Mouse (Mus musculus) stomach, postnatal 0 days (tissue): ENCODE measurements at regions not wholly inside any gene's neighbourhood (a gene's known extent, or its start where the extent isn't known, plus 50 kb on each side); places are given as distances from the start of the nearest gene placed in this dataset.

Experiments used
- ATAC-seq: fragments of 200-750 bp; cut with Nextera tagmentation; 2 replicates; pipeline ENCODE4 v1.8.0; 2017; ENCODE audit not compliant: low FRiP score, low TSS enrichment
- DNase-seq: peaks from one replicate; pipeline ENCODE4 v3.0.0-alpha.2; 2016; ENCODE audit warnings: low spot score
- H3K27ac ChIP-seq: fragments of 300-500 bp; sonication (generic); replicated peaks from 2 replicates; pipeline ENCODE4 v1.5.1; 2014; ENCODE audit warnings: mild to moderate bottlenecking, control low read depth
- H3K27me3 ChIP-seq: fragments of 300-500 bp; sonication (generic); 2 replicates; pipeline ENCODE4 v1.6.1; 2014; ENCODE audit warnings: low read length; ENCODE audit not compliant: control insufficient read depth, insufficient read depth
- H3K36me3 ChIP-seq: fragments of 300-500 bp; sonication (generic); 2 replicates; pipeline ENCODE4 v1.6.1; 2014; ENCODE audit warnings: low read length, mixed read lengths; ENCODE audit not compliant: control insufficient read depth, insufficient read depth
- H3K4me1 ChIP-seq: fragments of 300-500 bp; sonication (generic); replicated peaks from 2 replicates; pipeline ENCODE4 v1.6.1; 2014; ENCODE audit warnings: antibody characterized with exemption; ENCODE audit not compliant: control insufficient read depth, insufficient read depth
- H3K4me2 ChIP-seq: fragments of 300-500 bp; sonication (generic); replicated peaks from 2 replicates; pipeline ENCODE4 v1.6.1; 2014; ENCODE audit warnings: low read depth, mild to moderate bottlenecking, control low read depth, moderate library complexity
- H3K4me3 ChIP-seq: fragments of 300-500 bp; sonication (generic); 2 replicates; pipeline ENCODE4 v1.5.1; 2014; ENCODE audit warnings: low read depth, low read length, control low read depth
- H3K9ac ChIP-seq: fragments of 300-500 bp; sonication (generic); 2 replicates; pipeline ENCODE4 v1.6.1; 2014; ENCODE audit warnings: mild to moderate bottlenecking, low read length, control low read depth, mixed read lengths
- H3K9me3 ChIP-seq: fragments of 300-500 bp; sonication (generic); 2 replicates; pipeline ENCODE4 v1.6.1; 2016; ENCODE audit warnings: low read length; ENCODE audit not compliant: control insufficient read depth
- CTCF ChIP-seq: IDR thresholded peaks from 2 replicates; pipeline ENCODE4 v1.5.1; 2016; ENCODE audit warnings: antibody characterized with exemption, low read depth, mild to moderate bottlenecking, moderate library complexity
- EP300 ChIP-seq: optimal IDR thresholded peaks from 2 replicates; pipeline ENCODE3; 2016; ENCODE audit warnings: antibody characterized with exemption
- WGBS: fragments of 180-500 bp; shearing (Covaris S2); extraction: QIAGEN DNeasy Blood & Tissue Kit; methylation state at CpG from one replicate; pipeline ENCODE4 v1.1.7; 2014; 5-methylcytosine and 5-hydroxymethylcytosine counted together

GRCm38 (mm10) chr9:24899206-24899928 is 125.3 kb upstream of the Tbx20 start:
- DNase-seq, result no peak
- H3K27ac ChIP-seq, result no peak overlapping the region
- ATAC-seq, result no peak
- 38% methylated on average over 7 of the region's 7 CpGs for WGBS
- TF ChIP-seq CTCF, result no peak
- no peak for TF ChIP-seq EP300
- H3K27me3 ChIP-seq, result no peaks in the 10 kb centered on the region
- no peak overlapping the region for H3K9ac ChIP-seq
- H3K4me1 ChIP-seq, result no peaks in the 10 kb centered on the region
- H3K4me3 ChIP-seq, result no peak overlapping the region
- no peak overlapping the region for H3K4me2 ChIP-seq
- no peaks in the 10 kb centered on the region for H3K9me3 ChIP-seq
- H3K36me3 ChIP-seq, result no peaks in the 10 kb centered on the region

GRCm38 (mm10) chr9:24903706-24904105 is 129.6 kb upstream of the Tbx20 start:
- Histone ChIP-seq H3K9ac (no peak overlapping the region), H3K4me3 (no peak overlapping the region), H3K27ac (no peak overlapping the region), H3K36me3 (no peaks in the 10 kb centered on the region), H3K27me3 (no peaks in the 10 kb centered on the region), H3K9me3 (no peaks in the 10 kb centered on the region), H3K4me1 (no peaks in the 10 kb centered on the region), H3K4me2 (no peak overlapping the region)
- WGBS, result 47% methylated on average over 5 of the region's 5 CpGs
- no peak for ATAC-seq
- no peak for TF ChIP-seq CTCF
- no peak for TF ChIP-seq EP300
- no peak for DNase-seq

- Histone ChIP-seq H3K9ac (no peak overlapping the region), H3K4me1 (no peaks in the 10 kb centered on the region), H3K27me3 (no peaks in the 10 kb centered on the region), H3K4me3 (no peak overlapping the region), H3K4me2 (no peak overlapping the region), H3K27ac (no peak overlapping the region), H3K9me3 (no peaks in the 10 kb centered on the region), H3K36me3 (no peaks in the 10 kb centered on the region)
- ATAC-seq (no peak), DNase-seq (no peak)
- WGBS, result 55% methylated on average over 8 of the region's 8 CpGs
- TF ChIP-seq CTCF (no peak), EP300 (no peak)
Measured at GRCm38 (mm10) chr9:24909086-24909979, 135.2 kb upstream of the Tbx20 start.

GRCm38 (mm10) chr9:24910738-24911137 is 136.6 kb upstream of the Tbx20 start:
- Histone ChIP-seq H3K27me3 (no peaks in the 10 kb centered on the region), H3K9me3 (no peaks in the 10 kb centered on the region), H3K4me2 (no peak overlapping the region), H3K4me1 (no peaks in the 10 kb centered on the region), H3K9ac (no peak overlapping the region), H3K36me3 (no peaks in the 10 kb centered on the region), H3K27ac (no peak overlapping the region), H3K4me3 (no peak overlapping the region)
- DNase-seq, result no peak
- WGBS, result 59% methylated on average over 5 of the region's 5 CpGs
- TF ChIP-seq EP300, result no peak
- no peak for TF ChIP-seq CTCF
- no peak for ATAC-seq

GRCm38 (mm10) chr9:24920031-24920445 is 145.9 kb upstream of the Tbx20 start:
- 76% methylated on average over 9 of the region's 9 CpGs for WGBS
- H3K9me3 ChIP-seq, result no peaks in the 10 kb centered on the region
- ATAC-seq (no peak), DNase-seq (no peak)
- H3K4me3 ChIP-seq, result no peak overlapping the region
- no peak overlapping the region for H3K9ac ChIP-seq
- H3K36me3 ChIP-seq, result no peaks in the 10 kb centered on the region
- no peak overlapping the region for H3K4me2 ChIP-seq
- no peaks in the 10 kb centered on the region for H3K4me1 ChIP-seq
- H3K27ac ChIP-seq, result no peak overlapping the region
- no peaks in the 10 kb centered on the region for H3K27me3 ChIP-seq
- TF ChIP-seq CTCF (no peak), EP300 (no peak)
